Comparison of ENCODE assay signal across 10 mouse cellular contexts in the genomic region with DNA sequence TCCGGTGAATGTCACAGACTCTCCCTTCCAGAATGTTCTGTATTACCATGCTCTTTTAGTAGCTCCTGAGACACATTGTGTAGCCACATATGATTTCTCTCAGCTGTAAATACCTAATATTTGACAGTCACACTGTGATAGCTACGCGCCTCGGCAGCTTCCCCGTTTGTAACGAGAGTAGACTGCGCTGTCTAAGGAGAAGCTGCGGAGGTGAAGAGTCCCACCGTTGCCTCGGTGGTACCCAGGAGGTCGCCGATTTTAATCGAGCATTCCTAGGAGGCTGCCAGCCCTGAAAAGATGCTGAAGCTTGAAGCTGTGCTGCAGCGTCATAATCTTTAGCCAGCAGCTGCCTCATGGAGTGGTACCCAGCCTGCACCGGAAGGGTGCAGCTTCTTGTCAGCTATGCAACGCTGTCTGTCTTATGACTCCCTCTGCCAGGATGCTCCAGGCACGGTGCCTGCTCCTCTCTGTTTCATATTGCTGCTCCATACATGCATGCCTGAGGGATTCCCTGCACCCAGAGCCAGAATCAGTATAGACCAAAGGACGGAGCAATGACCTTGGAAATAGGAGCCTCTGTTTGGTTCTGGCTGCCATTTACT. TPM values are rescaled to one million over a fixed set of nuclear protein-coding genes. Genes with fewer than 3 reads are reported as not detected.
DNase-seq lines count a peak whose midpoint lies in the region; ATAC-seq and TF ChIP-seq lines count a peak whose summit lies in the region.
"Had no signal": no experiment of that assay in that cellular context is flagged by ENCODE, and none has a peak within 500 bp of the region (broad histone marks: within the 10 kb centered on the region; RNA-seq: fewer than 3 reads in every experiment).

No protein-coding gene starts in this region.

- WGBS in hindbrain, embryonic 12.5 days, result 85% methylated on average over 18 of the region's 18 CpGs
- WGBS in midbrain, postnatal 0 days, result 71% methylated on average over 18 of the region's 18 CpGs
- WGBS in kidney, embryonic 16.5 days, result 86% methylated on average over 18 of the region's 18 CpGs

- no peak overlapping the region for H3K4me2 ChIP-seq in hindbrain, embryonic 12.5 days (replicated peaks)
- H3K4me2 ChIP-seq in midbrain, postnatal 0 days (ENCODE audit: low read depth, low read length, poor library complexity, severe bottlenecking), result no peak overlapping the region
- H3K4me2 ChIP-seq in kidney, embryonic 16.5 days (replicated peaks; ENCODE audit: low read depth, low read length), result no peak overlapping the region
- H3K4me2 ChIP-seq: embryonic facial prominence, embryonic 12.5 days; limb, embryonic 12.5 days had no signal

- peak; percentile 42; the same call in 1 of the 2 replicates for ATAC-seq in hindbrain, embryonic 12.5 days (ENCODE audit: low FRiP score)
- ATAC-seq in midbrain, postnatal 0 days (ENCODE audit: low FRiP score), result peak; percentile 61
- no peak for ATAC-seq in kidney, embryonic 16.5 days (ENCODE audit: low FRiP score, low TSS enrichment)

- H3K27me3 ChIP-seq in hindbrain, embryonic 12.5 days, result no peaks in the 10 kb centered on the region
- H3K27me3 ChIP-seq in midbrain, postnatal 0 days (ENCODE audit: insufficient read depth, low read length), result no peaks in the 10 kb centered on the region
- no peaks in the 10 kb centered on the region for H3K27me3 ChIP-seq in kidney, embryonic 16.5 days (ENCODE audit: insufficient read depth, low read length)
- H3K27me3 ChIP-seq: embryonic facial prominence, embryonic 12.5 days; limb, embryonic 12.5 days had no signal

- intact Hi-C loops in heart, postnatal 36 days (cut with DNase I), result loop anchor here (1.0 kb wide), 3 partner anchors 99 to 402 kb away; no protein-coding TSS in a partner anchor

- H3K4me1 ChIP-seq in hindbrain, embryonic 12.5 days, result no peaks in the 10 kb centered on the region
- no peaks in the 10 kb centered on the region for H3K4me1 ChIP-seq in midbrain, postnatal 0 days (ENCODE audit: insufficient read depth, low read length)
- 0 out of 2 replicates have a peak, but pooled peaks cover 3% of the 10 kb centered on the region for H3K4me1 ChIP-seq in kidney, embryonic 16.5 days (ENCODE audit: insufficient read depth, low read length)
- H3K4me1 ChIP-seq: embryonic facial prominence, embryonic 12.5 days; limb, embryonic 12.5 days had no signal

- H3K9ac ChIP-seq in hindbrain, embryonic 12.5 days, result no peak overlapping the region
- no peak overlapping the region for H3K9ac ChIP-seq in midbrain, postnatal 0 days (replicated peaks; ENCODE audit: low read length, poor library complexity, severe bottlenecking)
- no peak overlapping the region for H3K9ac ChIP-seq in kidney, embryonic 16.5 days (replicated peaks; ENCODE audit: low read length)
- H3K9ac ChIP-seq: embryonic facial prominence, embryonic 12.5 days; limb, embryonic 12.5 days had no signal

- TF ChIP-seq CTCF in midbrain, postnatal 0 days (IDR thresholded peaks at IDR 0.05), result peak; percentile 41

- no peaks in the 10 kb centered on the region for H3K36me3 ChIP-seq in hindbrain, embryonic 12.5 days
- H3K36me3 ChIP-seq in midbrain, postnatal 0 days (ENCODE audit: insufficient read depth, low read length), result no peaks in the 10 kb centered on the region
- H3K36me3 ChIP-seq in kidney, embryonic 16.5 days (ENCODE audit: insufficient read depth, low read length), result no peaks in the 10 kb centered on the region
- H3K36me3 ChIP-seq: embryonic facial prominence, embryonic 12.5 days; limb, embryonic 12.5 days had no signal

- H3K4me3 ChIP-seq in hindbrain, embryonic 12.5 days, result no peak overlapping the region
- H3K4me3 ChIP-seq in midbrain, postnatal 0 days (ENCODE audit: low read depth, low read length), result no peak overlapping the region
- H3K4me3 ChIP-seq in kidney, embryonic 16.5 days (ENCODE audit: low read length), result no peak overlapping the region
- H3K4me3 ChIP-seq: embryonic facial prominence, embryonic 12.5 days; limb, embryonic 12.5 days had no signal

- H3K27ac ChIP-seq in hindbrain, embryonic 12.5 days, result no peak overlapping the region
- H3K27ac ChIP-seq in midbrain, postnatal 0 days (ENCODE audit: low read depth, low read length), result peak overlapping the region; percentile 26; the same call in 1 of the 2 replicates
- H3K27ac ChIP-seq in kidney, embryonic 16.5 days (ENCODE audit: low read length), result no peak overlapping the region
- H3K27ac ChIP-seq: embryonic facial prominence, embryonic 12.5 days; limb, embryonic 12.5 days; macrophage had no signal

- no peaks in the 10 kb centered on the region for H3K9me3 ChIP-seq in hindbrain, embryonic 12.5 days (replicated peaks)
- no peaks in the 10 kb centered on the region for H3K9me3 ChIP-seq in midbrain, postnatal 0 days (ENCODE audit: low read length)
- H3K9me3 ChIP-seq in kidney, embryonic 16.5 days (ENCODE audit: low read length), result no peaks in the 10 kb centered on the region
- H3K9me3 ChIP-seq: embryonic facial prominence, embryonic 12.5 days; limb, embryonic 12.5 days had no signal

- peak; percentile 79 for DNase-seq in heart, adult 11 months
- DNase-seq in heart, postnatal 36 days, result no peak
- peak; percentile 55 for DNase-seq in brain, adult 2 months (ENCODE audit: low read depth, low spot score)
- DNase-seq in midbrain, postnatal 0 days (ENCODE audit: low spot score), result peak; percentile 39
- DNase-seq in gastrocnemius, adult 18-20 months (ENCODE audit: low spot score), result no peak

RNA-seq across cellular contexts. Expression of a gene that starts 30.5 kb away (rescaled TPM):
- total RNA-seq in heart, postnatal 36 days (2021), result 10 to 100 TPM; 16.9 to 17.3 TPM
- 29.5 and 31.9 TPM in 2 replicates for polyA plus RNA-seq in hindbrain, embryonic 12.5 days (2016; fragmentation: Nextera tagmentation; extraction: Ambion mirVana)
- total RNA-seq in midbrain, postnatal 0 days (2014; rRNA removed), result 29.7 and 32.8 TPM in 2 replicates
- 21.4 and 22.6 TPM in 2 replicates for polyA plus RNA-seq in midbrain, postnatal 0 days (2015; fragmentation: Nextera tagmentation; extraction: Ambion mirVana)
- total RNA-seq in gastrocnemius, adult 18-20 months (2021), result 10 to 100 TPM in 1 of 2 experiments, 1 to 10 TPM in 1; 9.1 to 17.4 TPM
- polyA plus RNA-seq in kidney, embryonic 16.5 days (2015; fragmentation: Nextera tagmentation; extraction: Ambion mirVana), result 7.6 and 8.0 TPM in 2 replicates

RNA-seq across cellular contexts. Expression of a gene that starts 31.0 kb away (rescaled TPM):
- 10 to 100 TPM in 1 of 2 experiments, 1 to 10 TPM in 1; 6.5 to 11.9 TPM for total RNA-seq in heart, postnatal 36 days (2021)
- 3.6 and 5.1 TPM in 2 replicates for polyA plus RNA-seq in hindbrain, embryonic 12.5 days (2016; fragmentation: Nextera tagmentation; extraction: Ambion mirVana)
- total RNA-seq in midbrain, postnatal 0 days (2014; rRNA removed), result 8.4 and 12.1 TPM in 2 replicates
- 6.3 and 8.8 TPM in 2 replicates for polyA plus RNA-seq in midbrain, postnatal 0 days (2015; fragmentation: Nextera tagmentation; extraction: Ambion mirVana)
- 1 to 10 TPM in 1 of 2 experiments, under 1 TPM in 1; 0.98 to 1.5 TPM for total RNA-seq in gastrocnemius, adult 18-20 months (2021)
- 6.7 and 8.4 TPM in 2 replicates for polyA plus RNA-seq in kidney, embryonic 16.5 days (2015; fragmentation: Nextera tagmentation; extraction: Ambion mirVana)

Comparison
In these comparisons a context has a peak if more than half of its experiments do, and no peak if none do; other contexts are left out.
1. DNase-seq: peak in heart, adult 11 months (single experiment), brain, adult 2 months (single experiment) and midbrain, postnatal 0 days (single experiment); none in heart, postnatal 36 days (0 of 2) and gastrocnemius, adult 18-20 months (single experiment).